Mouse (Mus musculus) heart, postnatal 14 days (tissue): ENCODE measurements around the gene Zcchc13. TPM values are rescaled to one million over a fixed set of nuclear protein-coding genes. Genes with fewer than 3 reads are reported as not detected.
A peak's percentile ranks its signal among the peaks of the same experiment; 100 is the strongest.

ENCODE experiments used
- DNase-seq, 2 experiments: peaks; one replicate each; pipeline ENCODE4 v3.0.0; 2021 to 2022
- intact Hi-C: fragments of 180-260 bp; cut with DNase I; formaldehyde crosslinking; loops from one replicate; pipeline ENCODE4 v1.15.1; 2025
- long read RNA-seq, 2 experiments: library from polyadenylated mRNA; stranded (forward); transcript quantifications; one replicate each; pipeline ENCODE4 v2.0.0; 2021
- total RNA-seq, 2 experiments: library from RNA; stranded (reverse); gene quantifications; 2 replicates each; pipeline ENCODE4 v1.2.3; 2021

The Zcchc13 gene
- total RNA-seq: not detected
- long read RNA-seq, experiment 1: 0 reads
- long read RNA-seq, experiment 2: 0 reads

DNA sequence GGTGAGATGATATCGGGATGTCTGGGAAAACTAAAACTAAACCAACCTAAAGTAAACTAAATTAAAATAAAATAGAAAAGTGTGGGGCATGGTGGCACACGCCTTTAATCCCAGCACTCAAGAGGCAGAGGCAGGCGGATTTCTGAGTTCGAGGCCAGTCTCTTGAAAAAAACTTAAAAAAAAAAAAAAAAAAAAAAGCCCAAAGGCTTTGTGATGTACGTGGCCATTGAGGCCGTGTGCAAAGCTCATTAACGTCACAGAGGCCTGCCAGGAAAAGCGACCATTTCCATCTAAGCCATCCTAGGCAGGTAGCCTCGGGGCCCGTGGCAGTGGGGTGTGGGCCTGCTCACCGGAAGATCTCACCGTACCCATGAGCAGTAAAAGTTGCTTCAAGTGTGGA, at the start of gene Zcchc13:
Zcchc13 (plus strand) TSS at position 284 of the 400 bp plus-strand sequence.
- intact Hi-C loops: no loop called here

DNA sequence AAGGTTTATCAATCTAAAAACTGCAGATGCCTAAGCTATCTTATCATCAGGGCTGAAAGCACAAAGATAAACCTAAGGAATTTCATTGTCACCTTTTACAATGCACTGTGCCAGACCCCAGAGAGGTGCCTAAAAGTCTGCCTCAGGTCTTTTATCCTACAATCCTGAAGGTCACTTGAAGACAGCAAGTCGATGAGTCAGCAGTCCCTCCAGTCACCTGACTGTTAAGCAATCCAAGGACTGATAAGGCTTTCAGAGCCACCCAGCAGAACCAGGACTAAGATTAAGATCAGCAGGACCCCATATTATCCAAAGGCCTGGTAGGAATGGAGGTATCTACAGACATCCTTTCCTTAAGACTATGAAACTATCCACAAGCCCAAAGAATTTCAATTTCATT, 46.1 kb upstream of the Zcchc13 start:
- no peak for DNase-seq
- intact Hi-C loops: no loop called here

More for the DNA sequence above, at the start of gene Zcchc13:
- DNase-seq: no peak

DNA sequence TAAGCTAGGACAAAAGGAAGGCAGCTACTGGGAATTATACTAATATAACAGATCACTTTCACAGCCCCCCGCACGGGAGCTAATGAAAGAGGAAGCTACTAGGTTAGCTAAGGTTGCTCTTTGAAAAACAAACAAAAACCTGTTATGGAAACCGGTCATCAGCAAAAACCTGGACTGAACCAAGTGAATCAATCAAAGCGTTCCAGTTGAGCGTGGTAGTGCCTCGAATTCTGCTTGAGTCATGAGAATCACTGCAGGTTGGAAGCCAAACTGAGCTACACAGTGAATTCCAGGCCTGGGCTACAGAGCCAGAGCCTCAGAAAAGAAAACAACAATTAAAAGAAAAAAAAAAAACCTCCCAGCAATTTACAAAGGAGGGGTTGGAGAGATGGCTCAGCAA, 38.3 kb upstream of the Zcchc13 start:
- intact Hi-C loops: no loop called here
- DNase-seq: no peak

DNA sequence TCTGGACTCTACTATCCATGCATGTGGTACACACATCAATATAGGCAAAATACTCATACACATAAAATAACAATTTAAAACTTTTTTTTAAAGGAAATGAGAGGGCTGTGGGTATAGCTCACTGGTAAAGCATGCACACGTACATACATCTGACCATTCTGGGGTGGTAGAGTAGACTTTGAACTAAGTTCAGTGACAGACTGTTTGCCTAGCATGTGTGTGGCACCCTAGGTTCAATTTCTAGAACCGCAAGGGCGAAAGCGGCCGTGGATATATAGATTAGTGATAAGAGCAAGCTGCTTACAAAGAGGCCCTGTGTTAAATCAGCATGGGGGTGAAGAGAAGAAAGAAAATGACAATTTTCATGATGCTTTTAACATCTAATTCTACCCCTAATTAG, 27.8 kb upstream of the Zcchc13 start:
- intact Hi-C loops: no loop called here

DNA sequence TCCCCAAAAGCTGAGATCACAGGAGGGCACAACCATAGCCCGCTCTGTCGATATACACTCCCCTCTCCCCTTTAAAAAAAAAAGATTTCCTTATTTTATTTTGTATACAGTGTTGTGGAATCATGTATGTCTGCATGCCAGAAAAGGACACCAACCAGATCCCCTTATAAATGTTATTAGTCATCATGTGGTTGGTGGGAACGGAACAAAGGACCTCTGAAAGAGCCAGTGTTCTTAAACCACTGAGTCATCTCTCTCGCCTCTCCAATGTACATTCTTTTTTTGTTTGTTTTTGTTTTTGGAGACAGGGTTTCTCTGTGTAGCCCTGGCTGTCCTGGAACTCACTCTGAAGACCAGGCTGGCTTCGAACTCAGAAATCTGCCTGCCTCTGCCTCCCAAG, 26.2 kb upstream of the Zcchc13 start:
- intact Hi-C loops: no loop called here
- DNase-seq: no peak

More for the DNA sequence above, 27.8 kb upstream of the Zcchc13 start:
- no peak for DNase-seq

DNA sequence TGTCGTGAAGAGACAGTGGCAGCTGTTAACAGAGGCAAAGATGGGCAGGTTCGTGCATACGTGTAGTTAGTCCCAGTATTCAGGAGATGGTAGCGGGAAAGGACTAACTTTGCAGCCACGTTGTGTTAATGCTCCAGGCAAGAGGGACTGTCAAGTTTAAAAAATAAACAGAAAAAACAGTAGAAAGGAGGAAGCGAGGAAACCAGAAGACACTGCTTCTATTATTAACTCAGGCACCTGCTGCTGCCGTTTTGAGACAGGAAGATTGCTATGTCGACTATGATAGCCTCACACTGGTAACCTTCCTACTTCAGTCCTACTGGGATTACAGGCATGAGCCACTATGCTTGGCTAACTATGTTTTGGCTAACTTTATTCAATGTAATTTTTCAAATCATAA, 24.9 kb upstream of the Zcchc13 start:
- no peak for DNase-seq
- intact Hi-C loops: no loop called here

DNA sequence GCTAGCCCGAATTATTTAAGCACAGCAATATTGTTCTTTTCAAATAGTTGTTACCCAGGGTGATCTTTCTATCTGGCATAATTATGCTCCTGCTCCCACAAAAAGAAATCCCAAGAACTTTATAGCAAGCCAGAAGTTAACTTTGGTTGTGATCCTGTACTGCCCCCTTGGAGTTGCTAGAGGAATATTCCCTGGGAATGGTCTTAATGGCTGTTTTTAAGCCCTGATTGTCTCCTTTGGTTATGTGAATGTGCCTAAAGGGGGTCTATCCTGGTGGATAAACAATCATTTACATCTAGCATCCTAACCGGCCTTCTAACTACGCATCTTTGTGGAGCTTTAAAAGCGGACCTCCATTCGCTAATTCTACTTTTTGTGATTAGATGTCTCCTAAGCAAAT, 20.0 kb upstream of the Zcchc13 start:
- no peak for DNase-seq

DNA sequence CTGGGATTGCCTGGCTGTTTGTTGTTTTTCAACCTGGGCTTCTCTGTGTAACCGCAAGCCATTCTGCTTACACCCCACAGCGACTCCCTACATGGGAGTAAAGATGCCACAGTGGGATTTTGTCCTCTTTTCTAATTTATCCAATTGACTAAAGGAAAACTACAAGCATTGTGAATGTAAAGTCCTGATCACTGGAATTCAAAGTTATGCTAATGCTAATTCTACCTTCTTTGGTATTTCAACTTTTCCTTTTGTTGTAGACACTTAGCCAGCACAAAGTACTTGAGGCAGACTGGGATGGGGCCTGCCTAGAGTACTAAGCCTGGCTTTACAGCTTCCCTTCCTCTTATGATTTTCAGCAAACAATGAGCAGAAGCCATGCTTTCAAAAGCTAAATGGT, 18.9 kb upstream of the Zcchc13 start:
- no peak for DNase-seq
- intact Hi-C loops: no loop called here

More for the DNA sequence above, 20.0 kb upstream of the Zcchc13 start:
- intact Hi-C loops: no loop called here

GRCm38 (mm10) chrX:103614700-103615233, 15.6 kb upstream of the Zcchc13 start:
- DNase-seq: no peak
- intact Hi-C loops: no loop called here

DNA sequence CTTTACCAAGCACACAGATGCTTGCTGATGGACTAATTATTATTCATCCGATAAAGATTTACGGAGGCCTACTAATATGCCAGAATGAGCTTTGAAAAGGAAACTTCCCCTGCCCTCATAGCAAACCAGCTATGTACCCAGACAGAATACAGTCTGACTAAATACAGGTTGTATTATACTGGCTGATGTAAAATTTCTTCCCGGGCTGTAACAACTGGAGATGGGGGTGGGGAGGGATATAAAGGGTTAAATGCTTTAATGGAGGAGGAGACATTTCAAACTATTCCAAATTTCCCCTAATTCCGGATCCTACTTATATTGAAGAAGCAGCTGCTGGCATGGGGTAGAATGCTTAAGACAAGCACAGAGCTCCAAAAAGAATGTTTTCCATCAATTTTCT, 14.9 kb upstream of the Zcchc13 start:
- DNase-seq: no peak
- intact Hi-C loops: no loop called here

- intact Hi-C loops: no loop called here
- peak; percentile 36 to 50 for DNase-seq
Measured at GRCm38 (mm10) chrX:103616162-103616535, 14.2 kb upstream of the Zcchc13 start.

DNA sequence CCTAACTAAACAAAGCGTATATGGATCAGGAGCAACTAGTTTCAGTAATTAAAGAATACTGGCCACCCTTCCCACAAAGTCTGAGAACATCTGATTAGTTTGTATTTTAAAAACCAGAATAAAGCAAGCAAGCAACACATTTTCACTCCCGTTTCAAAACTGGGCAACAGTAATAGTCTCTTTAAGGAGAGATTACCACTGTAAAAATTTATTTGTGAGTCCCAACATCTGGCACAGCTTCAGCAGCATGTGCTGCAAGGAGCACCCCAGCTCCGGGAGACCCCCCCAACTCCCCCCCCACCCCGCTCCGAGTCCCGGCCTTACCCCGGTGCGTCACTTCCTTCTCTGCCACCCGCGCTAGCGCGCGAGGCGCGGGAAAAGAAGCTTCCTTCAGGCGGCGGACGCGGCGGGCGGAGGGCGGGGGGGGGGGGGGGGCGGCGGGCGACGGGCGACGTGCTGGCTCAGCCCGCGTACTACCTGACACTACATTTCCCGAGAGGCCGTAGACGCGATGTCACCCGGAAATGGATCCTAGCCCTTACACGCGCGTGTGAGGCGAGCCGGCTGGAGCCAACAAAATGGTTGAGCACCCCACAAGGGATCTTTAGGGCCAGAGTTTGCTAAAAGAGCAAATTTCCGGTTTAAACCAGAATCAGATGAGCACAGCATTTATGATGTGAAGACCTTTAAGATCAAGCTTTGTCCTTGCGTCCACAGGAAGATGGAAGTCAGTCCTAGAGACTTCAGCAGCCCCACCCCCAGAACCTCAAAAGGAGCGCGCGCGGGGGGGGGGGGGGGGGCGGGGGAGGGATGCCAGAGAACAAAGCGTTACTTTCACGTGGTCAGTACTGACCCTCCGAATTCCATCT, 13.6 kb upstream of the Zcchc13 start:
- intact Hi-C loops: no loop called here

GRCm38 (mm10) chrX:103617405-103618095, 12.8 kb upstream of the Zcchc13 start:
- intact Hi-C loops: no loop called here

More for the DNA sequence above, 13.6 kb upstream of the Zcchc13 start:
- DNase-seq: peak; percentile 75 to 83

DNA sequence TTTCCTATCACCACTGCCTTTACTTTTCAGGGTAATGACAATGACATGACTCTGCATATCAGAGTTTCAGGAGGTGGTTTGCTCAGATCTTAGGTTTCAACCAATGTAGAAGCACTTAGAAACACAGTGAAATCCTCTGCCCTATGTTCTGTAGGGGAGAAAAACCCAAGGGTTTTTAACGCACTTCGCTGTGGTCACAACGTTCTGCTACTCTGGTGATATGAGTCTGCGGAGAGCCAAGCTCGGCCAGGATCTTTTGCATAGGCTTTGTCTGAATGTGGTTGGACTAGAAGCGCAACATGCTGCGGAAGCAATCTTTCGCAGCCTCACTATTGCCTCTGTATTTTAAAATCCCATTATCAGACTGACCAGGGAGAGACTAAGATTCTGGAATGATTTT, 8.6 kb upstream of the Zcchc13 start:
- intact Hi-C loops: loop anchor here (10.0 kb wide), 1 partner anchor 223 kb away; no protein-coding TSS in a partner anchor
- DNase-seq: peak in 1 of 2 experiments; percentile 15

More at GRCm38 (mm10) chrX:103617405-103618095, 12.8 kb upstream of the Zcchc13 start:
- no peak for DNase-seq

DNA sequence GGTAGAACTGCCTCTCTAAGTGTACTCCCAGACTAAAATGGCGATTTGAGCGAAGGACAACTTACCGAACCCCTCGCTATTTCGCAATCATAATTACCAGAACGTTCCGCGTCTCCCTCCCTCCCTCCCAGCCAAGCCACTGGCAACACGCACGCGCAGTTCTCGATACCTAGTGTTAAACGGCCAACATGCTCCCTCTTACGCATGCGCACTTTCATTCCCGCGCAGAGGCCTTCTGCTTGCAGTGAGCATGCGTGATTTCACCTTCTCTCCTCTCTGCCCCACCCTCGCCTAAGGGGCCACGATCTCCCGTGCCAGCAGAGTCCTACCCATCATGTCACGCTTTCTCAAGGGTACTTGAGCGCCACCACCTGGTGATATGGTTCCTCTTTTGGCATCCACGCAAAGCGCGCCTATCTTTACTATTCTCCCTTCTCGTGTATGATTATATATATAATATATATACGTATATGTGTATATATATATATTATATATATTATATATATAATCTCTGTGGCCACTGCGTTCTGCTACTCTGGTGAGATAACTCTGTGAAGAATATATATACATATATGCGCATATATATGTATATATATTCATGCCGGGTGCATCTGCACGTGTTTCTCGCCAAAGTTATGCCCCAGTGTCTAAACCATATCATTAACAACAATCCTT, 8.0 kb upstream of the Zcchc13 start:
- intact Hi-C loops: loop anchor here (10.0 kb wide), 1 partner anchor 222 kb away; no protein-coding TSS in a partner anchor
- peak; percentile 87 to 95 for DNase-seq

GRCm38 (mm10) chrX:103622935-103623280, 7.5 kb upstream of the Zcchc13 start:
- intact Hi-C loops: loop anchor here (10.0 kb wide), 1 partner anchor 222 kb away; no protein-coding TSS in a partner anchor
- peak; percentile 5 to 34 for DNase-seq

DNA sequence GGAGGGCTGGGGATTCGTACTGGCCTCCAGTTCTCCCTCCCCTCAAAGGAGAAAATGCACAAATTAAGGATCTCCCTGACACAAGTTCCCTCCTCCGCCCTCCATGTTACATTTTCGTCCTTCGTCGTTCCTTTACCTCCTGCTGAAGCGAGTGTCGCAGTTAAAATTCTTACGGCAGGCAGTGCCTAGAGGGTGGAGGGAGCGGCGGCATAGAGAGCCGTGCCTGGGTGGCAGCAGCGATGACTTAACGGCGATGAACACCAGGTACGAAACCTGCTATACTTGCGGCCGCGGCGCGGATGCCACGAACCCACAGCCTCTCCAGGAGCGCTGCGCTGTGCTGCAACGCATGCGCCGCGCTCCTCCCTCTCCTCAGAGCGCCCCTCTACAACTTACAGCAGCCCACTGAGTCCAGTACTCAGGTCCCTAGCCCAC, 7.0 kb upstream of the Zcchc13 start:
- DNase-seq: peak; percentile 10 to 32
- intact Hi-C loops: loop anchor here (10.0 kb wide), 1 partner anchor 221 kb away; no protein-coding TSS in a partner anchor

- intact Hi-C loops: loop anchor here (1.0 to 10.0 kb wide), 3 partner anchors 48 to 220 kb away; no protein-coding TSS in a partner anchor
- DNase-seq: no peak
Measured at GRCm38 (mm10) chrX:103624426-103625168, 5.8 kb upstream of the Zcchc13 start.

- no peak for DNase-seq
- intact Hi-C loops: loop anchor here (5.0 to 10.0 kb wide), 2 partner anchors 43 to 216 kb away; no protein-coding TSS in a partner anchor
Measured at GRCm38 (mm10) chrX:103628890-103629289, 1.5 kb upstream of the Zcchc13 start.

DNA sequence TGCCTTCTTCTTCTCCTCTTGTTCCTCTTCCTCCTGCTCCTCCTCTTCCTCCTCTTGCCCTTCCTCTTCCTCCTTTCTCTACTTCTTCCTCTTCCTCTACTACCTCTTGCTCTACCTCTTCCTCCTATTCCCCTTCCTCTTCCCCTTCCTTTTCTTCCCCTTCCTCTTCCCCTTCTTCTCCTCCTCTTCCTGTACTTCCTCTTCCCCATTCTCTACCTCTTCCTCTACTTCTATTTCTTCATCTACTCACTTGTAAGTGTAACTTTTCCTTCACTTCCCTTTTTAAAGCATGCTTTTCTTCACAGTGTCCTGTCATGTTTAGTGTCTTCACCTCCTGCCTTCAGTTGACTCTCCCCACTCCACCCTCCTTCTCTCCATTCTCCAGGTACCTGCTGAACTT, 3.5 kb downstream of the Zcchc13 start:
- intact Hi-C loops: no loop called here
- no peak for DNase-seq
